Mouse (Mus musculus): ENCODE data around the gene Guca2b.

GRCm38 (mm10) chr4:119638656-119639055 is 20.1 kb downstream of the Guca2b start:
- TF ChIP-seq USF1 (IDR thresholded peaks at IDR 0.05; ENCODE audit: low read depth, low read length) (no peak), ELF1 (IDR thresholded peaks at IDR 0.05; ENCODE audit: low read depth, low read length) (no peak), GATA1 (IDR thresholded peaks at IDR 0.05; ENCODE audit: low read depth, low read length) (no peak), MAX (IDR thresholded peaks at IDR 0.05; ENCODE audit: low read length) (no peak), POLR2A (IDR thresholded peaks at IDR 0.05; ENCODE audit: control insufficient read depth in 1 of 2, insufficient read depth in 1 of 2, low read depth in 1 of 2, low read length in 2 of 2, poor library complexity in 1 of 2) (no peak), MAFK (IDR thresholded peaks at IDR 0.05; ENCODE audit: borderline replicate concordance, low read depth, low read length) (no peak), CTCF (IDR thresholded peaks at IDR 0.05 in 2 of 3, conservative IDR thresholded peaks at IDR 0.05 in 1 of 3; ENCODE audit: control insufficient read depth in 1 of 3, insufficient read depth in 1 of 3, low read depth in 2 of 3, low read length in 3 of 3, poor library complexity in 1 of 3, severe bottlenecking in 1 of 3) (no peak), ZC3H11A (IDR thresholded peaks at IDR 0.05; ENCODE audit: low read depth, low read length) (no peak)
